Mouse (Mus musculus): ENCODE data around the gene Malsu1. TPM values are rescaled to one million over a fixed set of nuclear protein-coding genes. Genes with fewer than 3 reads are reported as not detected.

The Malsu1 gene
- polyA plus RNA-seq, 1 experiment from 2014 or later, result 79.3 TPM

- H3K4me3 ChIP-seq, result no peak overlapping the region
- 78% methylated on average over 10 of the region's 10 CpGs for WGBS
- peaks cover 19% of the 10 kb centered on the region; the same call in 1 of the 2 replicates for H3K4me1 ChIP-seq (replicated peaks)
- no peaks in the 10 kb centered on the region for H3K9me3 ChIP-seq
- H3K27me3 ChIP-seq (ENCODE audit: insufficient read depth, poor library complexity, severe bottlenecking), result no peaks in the 10 kb centered on the region
- DNase-seq (ENCODE audit: low spot score), result no peak
- no peak overlapping the region for H3K27ac ChIP-seq
- H3K36me3 ChIP-seq, result no peaks in the 10 kb centered on the region
Measured at GRCm38 (mm10) chr6:49047848-49048247, 25.7 kb upstream of the Malsu1 start.

- DNase-seq (ENCODE audit: low spot score), result no peak
- no peaks in the 10 kb centered on the region for H3K36me3 ChIP-seq
- no peak overlapping the region for H3K27ac ChIP-seq
- no peaks in the 10 kb centered on the region for H3K27me3 ChIP-seq (ENCODE audit: insufficient read depth, poor library complexity, severe bottlenecking)
- 89% methylated on average over 10 of the region's 10 CpGs for WGBS
- no peaks in the 10 kb centered on the region for H3K9me3 ChIP-seq
- no peak overlapping the region for H3K4me3 ChIP-seq
- H3K4me1 ChIP-seq (replicated peaks), result peaks cover 20% of the 10 kb centered on the region; the same call in 1 of the 2 replicates
Measured at GRCm38 (mm10) chr6:49048395-49048794, 25.2 kb upstream of the Malsu1 start.

GRCm38 (mm10) chr6:49050677-49051410, 22.8 kb upstream of the Malsu1 start:
- DNase-seq (ENCODE audit: low spot score), result no peak
- peaks cover 35% of the 10 kb centered on the region for H3K4me1 ChIP-seq (replicated peaks)
- 70% methylated on average over 11 of the region's 11 CpGs for WGBS
- H3K36me3 ChIP-seq, result no peaks in the 10 kb centered on the region
- no peak overlapping the region for H3K4me3 ChIP-seq
- no peaks in the 10 kb centered on the region for H3K27me3 ChIP-seq (ENCODE audit: insufficient read depth, poor library complexity, severe bottlenecking)
- peaks cover 3% of the 10 kb centered on the region; the same call in 1 of the 2 replicates for H3K9me3 ChIP-seq
- H3K27ac ChIP-seq, result no peak overlapping the region

GRCm38 (mm10) chr6:49052191-49052590, 21.4 kb upstream of the Malsu1 start:
- no peak overlapping the region for H3K4me3 ChIP-seq
- H3K4me1 ChIP-seq (replicated peaks), result peaks cover 45% of the 10 kb centered on the region
- H3K27ac ChIP-seq, result no peak overlapping the region; the same call in 1 of the 2 replicates
- peaks cover 3% of the 10 kb centered on the region; the same call in 1 of the 2 replicates for H3K9me3 ChIP-seq
- H3K36me3 ChIP-seq, result no peaks in the 10 kb centered on the region
- no peak for DNase-seq (ENCODE audit: low spot score)
- no peaks in the 10 kb centered on the region for H3K27me3 ChIP-seq (ENCODE audit: insufficient read depth, poor library complexity, severe bottlenecking)
- WGBS, result 76% methylated on average over 5 of the region's 5 CpGs

GRCm38 (mm10) chr6:49055256-49055733, 18.3 kb upstream of the Malsu1 start:
- Histone ChIP-seq H3K27me3 (ENCODE audit: insufficient read depth, poor library complexity, severe bottlenecking) (no peaks in the 10 kb centered on the region), H3K9me3 (peaks cover 3% of the 10 kb centered on the region; the same call in 1 of the 2 replicates), H3K4me1 (replicated peaks) (peaks cover 43% of the 10 kb centered on the region), H3K4me3 (peak overlapping the region; percentile 13; the same call in 1 of the 2 replicates), H3K36me3 (no peaks in the 10 kb centered on the region), H3K27ac (peak overlapping the region; percentile 82)
- 5% methylated on average over 7 of the region's 7 CpGs for WGBS
- peak; percentile 77 for DNase-seq (ENCODE audit: low spot score)

GRCm38 (mm10) chr6:49056009-49056408, 17.6 kb upstream of the Malsu1 start:
- Histone ChIP-seq H3K36me3 (no peaks in the 10 kb centered on the region), H3K4me3 (no peak overlapping the region), H3K9me3 (peaks cover 3% of the 10 kb centered on the region; the same call in 1 of the 2 replicates), H3K27me3 (ENCODE audit: insufficient read depth, poor library complexity, severe bottlenecking) (no peaks in the 10 kb centered on the region), H3K27ac (peak overlapping the region; percentile 82; the same call in 1 of the 2 replicates), H3K4me1 (replicated peaks) (peaks cover 36% of the 10 kb centered on the region)
- WGBS, result 55% methylated on average over 9 of the region's 9 CpGs
- DNase-seq (ENCODE audit: low spot score), result no peak

- H3K4me1 ChIP-seq (replicated peaks), result peaks cover 36% of the 10 kb centered on the region
- peak overlapping the region; percentile 50; the same call in 1 of the 2 replicates for H3K27ac ChIP-seq
- 32% methylated on average over 8 of the region's 8 CpGs for WGBS
- DNase-seq (ENCODE audit: low spot score), result peak; percentile 63
- H3K36me3 ChIP-seq, result no peaks in the 10 kb centered on the region
- peaks cover 3% of the 10 kb centered on the region; the same call in 1 of the 2 replicates for H3K9me3 ChIP-seq
- H3K27me3 ChIP-seq (ENCODE audit: insufficient read depth, poor library complexity, severe bottlenecking), result no peaks in the 10 kb centered on the region
- H3K4me3 ChIP-seq, result no peak overlapping the region
Measured at GRCm38 (mm10) chr6:49057053-49058021, 16.3 kb upstream of the Malsu1 start.

GRCm38 (mm10) chr6:49068361-49068760, 5.2 kb upstream of the Malsu1 start:
- Histone ChIP-seq H3K27me3 (ENCODE audit: insufficient read depth, poor library complexity, severe bottlenecking) (no peaks in the 10 kb centered on the region), H3K27ac (no peak overlapping the region), H3K36me3 (no peaks in the 10 kb centered on the region), H3K4me1 (replicated peaks) (peaks cover 5% of the 10 kb centered on the region; the same call in 1 of the 2 replicates), H3K4me3 (no peak overlapping the region), H3K9me3 (no peaks in the 10 kb centered on the region)
- DNase-seq (ENCODE audit: low spot score), result no peak
- 54% methylated on average over 3 of the region's 4 CpGs for WGBS

- no peaks in the 10 kb centered on the region for H3K9me3 ChIP-seq
- no peak for DNase-seq (ENCODE audit: low spot score)
- H3K36me3 ChIP-seq, result peaks cover 9% of the 10 kb centered on the region; the same call in 1 of the 2 replicates
- peak overlapping the region; percentile 94 for H3K27ac ChIP-seq
- H3K27me3 ChIP-seq (ENCODE audit: insufficient read depth, poor library complexity, severe bottlenecking), result no peaks in the 10 kb centered on the region
- H3K4me1 ChIP-seq (replicated peaks), result peaks cover 21% of the 10 kb centered on the region
- peak overlapping the region; percentile 97 for H3K4me3 ChIP-seq
- WGBS, result 2% methylated on average over 19 of the region's 19 CpGs
Measured at GRCm38 (mm10) chr6:49074117-49074490, 509 bp downstream of the Malsu1 start.

GRCm38 (mm10) chr6:49077894-49078293, 4.3 kb downstream of the Malsu1 start:
- H3K36me3 ChIP-seq, result peaks cover 30% of the 10 kb centered on the region
- H3K9me3 ChIP-seq, result no peaks in the 10 kb centered on the region
- 91% methylated on average over 2 of the region's 2 CpGs for WGBS
- H3K4me3 ChIP-seq, result no peak overlapping the region
- H3K4me1 ChIP-seq (replicated peaks), result peaks cover 20% of the 10 kb centered on the region
- H3K27me3 ChIP-seq (ENCODE audit: insufficient read depth, poor library complexity, severe bottlenecking), result no peaks in the 10 kb centered on the region
- no peak for DNase-seq (ENCODE audit: low spot score)
- H3K27ac ChIP-seq, result no peak overlapping the region

- peaks cover 44% of the 10 kb centered on the region for H3K36me3 ChIP-seq
- H3K27me3 ChIP-seq (ENCODE audit: insufficient read depth, poor library complexity, severe bottlenecking), result no peaks in the 10 kb centered on the region
- DNase-seq (ENCODE audit: low spot score), result no peak
- H3K9me3 ChIP-seq, result no peaks in the 10 kb centered on the region
- WGBS, result 96% methylated on average over 1 of the region's 1 CpGs
- H3K4me3 ChIP-seq, result no peak overlapping the region
- H3K27ac ChIP-seq, result no peak overlapping the region
- H3K4me1 ChIP-seq (replicated peaks), result peaks cover 13% of the 10 kb centered on the region
Measured at GRCm38 (mm10) chr6:49079313-49079712, 5.7 kb downstream of the Malsu1 start.

- no peak overlapping the region for H3K4me3 ChIP-seq
- no peaks in the 10 kb centered on the region for H3K27me3 ChIP-seq (ENCODE audit: insufficient read depth, poor library complexity, severe bottlenecking)
- WGBS, result 93% methylated on average over 4 of the region's 4 CpGs
- H3K9me3 ChIP-seq, result no peaks in the 10 kb centered on the region
- peaks cover 77% of the 10 kb centered on the region for H3K36me3 ChIP-seq
- no peak overlapping the region for H3K27ac ChIP-seq
- H3K4me1 ChIP-seq (replicated peaks), result no peaks in the 10 kb centered on the region
- no peak for DNase-seq (ENCODE audit: low spot score)
Measured at GRCm38 (mm10) chr6:49083008-49083407, 9.4 kb downstream of the Malsu1 start.

All from hindbrain, embryonic 10.5 days (tissue).